Mouse (Mus musculus) liver, embryonic 14.5 days (tissue): ENCODE data around the gene Mtap. TPM values are rescaled to one million over a fixed set of nuclear protein-coding genes. Genes with fewer than 3 reads are reported as not detected.

Experiments
- ATAC-seq: fragments of 200-750 bp; cut with Nextera tagmentation; 2 replicates; pipeline ENCODE4 v1.8.0; 2017; ENCODE audit warnings: moderate number of reproducible peaks, mild to moderate bottlenecking, moderate library complexity; ENCODE audit not compliant: insufficient read depth
- DNase-seq, 3 experiments: peaks; one replicate each; pipeline ENCODE4 v3.0.0-alpha.2; 2012 to 2013; ENCODE audit warnings: low read depth in 3 of 3, low spot score in 3 of 3
- H3K27ac ChIP-seq: fragments of 300-500 bp; sonication (generic); 2 replicates; pipeline ENCODE4 v1.5.1; 2014; ENCODE audit warnings: moderate library complexity, mild to moderate bottlenecking, control low read depth, inconsistent platforms
- H3K27me3 ChIP-seq: fragments of 300-500 bp; sonication (generic); 2 replicates; pipeline ENCODE4 v1.6.1; 2014; ENCODE audit warnings: mild to moderate bottlenecking, low read length, moderate library complexity; ENCODE audit not compliant: control insufficient read depth, insufficient read depth
- H3K36me3 ChIP-seq: fragments of 300-500 bp; sonication (generic); replicated peaks from 2 replicates; pipeline ENCODE4 v1.6.1; 2014; ENCODE audit warnings: low read depth; ENCODE audit not compliant: control insufficient read depth, insufficient read depth
- H3K4me1 ChIP-seq, 2 experiments: fragments of 200-500 bp in 1 of 2; fragments of 300-500 bp in 1 of 2; sonication (generic) in 1 of 2; replicated peaks; 2 replicates each; pipeline ENCODE4 v1.6.1; 2012 to 2014; ENCODE audit warnings: antibody characterized with exemption in 1 of 2, inconsistent platforms in 1 of 2, low read length in 1 of 2; ENCODE audit not compliant: control insufficient read depth in 2 of 2, insufficient read depth in 2 of 2
- H3K4me2 ChIP-seq: fragments of 300-500 bp; sonication (generic); 2 replicates; pipeline ENCODE4 v1.6.1; 2014; ENCODE audit warnings: low read depth, mild to moderate bottlenecking, control low read depth, moderate library complexity
- H3K4me3 ChIP-seq, 2 experiments: fragments of 200-500 bp in 1 of 2; fragments of 300-500 bp in 1 of 2; sonication (generic) in 1 of 2; 2 replicates each; pipeline ENCODE4 v1.5.1; 2012 to 2014; ENCODE audit warnings: low read depth in 2 of 2, low read length in 2 of 2, mild to moderate bottlenecking in 2 of 2, control low read depth in 1 of 2, inconsistent platforms in 1 of 2, moderate library complexity in 1 of 2; ENCODE audit not compliant: insufficient read depth in 1 of 2
- H3K9ac ChIP-seq: fragments of 300-500 bp; sonication (generic); replicated peaks from 2 replicates; pipeline ENCODE4 v1.6.1; 2014; ENCODE audit warnings: mild to moderate bottlenecking, control low read depth, moderate library complexity
- H3K9me3 ChIP-seq: fragments of 300-500 bp; sonication (generic); 2 replicates; pipeline ENCODE4 v1.6.1; 2016; ENCODE audit warnings: low read length, mixed read lengths; ENCODE audit not compliant: control insufficient read depth
- CTCF ChIP-seq: IDR thresholded peaks from 2 replicates; pipeline ENCODE4 v1.5.1; 2016; ENCODE audit warnings: antibody characterized with exemption, low read depth, control low read depth
- EP300 ChIP-seq: IDR thresholded peaks from 2 replicates; pipeline ENCODE4 v1.6.1; 2016; ENCODE audit warnings: antibody characterized with exemption, low read depth
- WGBS: fragments of 180-500 bp; shearing (Covaris S2); extraction: QIAGEN DNeasy Blood & Tissue Kit; methylation state at CpG from one replicate; pipeline ENCODE4 v1.1.7; 2014; ENCODE audit not compliant: insufficient replicate concordance; 5-methylcytosine and 5-hydroxymethylcytosine counted together
- polyA plus RNA-seq, 2 experiments: library from polyadenylated mRNA; depleted of rRNA in 1 of 2; stranded (reverse) in 1 of 2; unstranded in 1 of 2; fragments of >200 nt; fragmentation: Nextera tagmentation in 1 of 2; extraction: Ambion mirVana in 1 of 2; gene quantifications; 2 replicates each; pipeline versions ENCODE4 v1.2.1 to v1.2.3; 2012 to 2014

Gene Mtap
- polyA plus RNA-seq, 2 experiments = 9.8 to 20.4 TPM

DNA sequence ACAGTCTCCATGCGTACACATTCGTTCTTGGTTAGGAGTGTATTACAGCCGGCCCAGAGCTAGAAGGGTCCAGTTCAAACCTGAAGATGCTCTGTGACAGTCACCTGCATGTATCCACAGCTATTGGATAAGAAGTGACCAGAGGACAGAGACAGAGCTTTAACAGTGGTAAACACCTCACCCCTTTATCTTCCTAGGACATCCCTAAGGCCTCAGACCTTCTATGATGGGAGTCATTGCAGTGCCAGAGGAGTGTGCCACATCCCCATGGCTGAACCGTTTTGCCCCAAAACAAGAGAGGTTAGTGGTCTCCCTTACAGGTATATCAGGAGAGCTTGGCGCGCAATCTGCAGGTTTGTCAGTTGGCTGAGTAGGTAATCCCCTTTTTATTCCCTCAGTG is 34.0 kb downstream of the Mtap start:
- no peaks in the 10 kb centered on the region for H3K4me1 ChIP-seq
- H3K4me3 ChIP-seq = no peak overlapping the region
- DNase-seq (no peak), ATAC-seq (no peak)
- H3K4me2 ChIP-seq = no peak overlapping the region
- peaks cover 14% of the 10 kb centered on the region for H3K36me3 ChIP-seq
- no peaks in the 10 kb centered on the region for H3K9me3 ChIP-seq
- TF ChIP-seq CTCF (no peak), EP300 (no peak)
- H3K27ac ChIP-seq = no peak overlapping the region
- 79% methylated on average over 6 of the region's 6 CpGs for WGBS
- H3K9ac ChIP-seq = no peak overlapping the region
- H3K27me3 ChIP-seq = no peaks in the 10 kb centered on the region

DNA sequence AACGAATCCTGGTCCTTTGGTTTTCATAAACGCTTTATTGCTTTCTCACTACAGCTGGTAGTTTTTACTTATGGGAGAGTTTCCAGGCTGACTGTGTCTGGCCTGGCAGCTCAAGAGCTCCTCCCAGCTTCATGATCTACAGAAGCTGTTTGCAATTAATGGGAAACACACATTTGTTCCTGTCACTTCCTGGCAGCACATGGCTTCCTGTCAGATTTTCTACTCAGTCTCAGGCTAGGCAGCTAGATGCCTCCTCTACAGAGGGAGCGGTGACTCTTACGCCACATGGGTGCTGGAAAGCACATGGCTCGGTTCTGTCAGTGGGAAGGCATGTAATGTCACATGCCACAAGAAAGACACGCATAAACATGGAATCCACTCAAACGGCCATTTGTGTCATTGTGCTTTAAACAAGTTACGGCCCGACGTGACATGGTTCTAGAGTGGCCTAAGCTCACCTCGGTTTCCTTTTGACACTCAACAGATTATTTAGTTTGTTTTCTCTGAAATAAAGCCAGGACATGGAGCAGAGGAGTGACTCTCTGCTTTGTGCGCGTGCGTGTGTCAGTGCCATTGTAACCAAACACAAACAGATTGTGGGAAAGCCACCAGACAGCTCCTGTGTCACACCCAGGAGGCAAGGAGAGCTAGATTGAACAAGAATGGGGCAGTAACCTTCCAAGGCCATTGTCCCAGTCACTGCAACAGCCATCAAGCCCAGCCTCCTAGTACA is 36.1 kb downstream of the Mtap start:
- Histone ChIP-seq H3K4me1 (no peaks in the 10 kb centered on the region), H3K4me2 (no peak overlapping the region), H3K9ac (no peak overlapping the region), H3K9me3 (no peaks in the 10 kb centered on the region), H3K36me3 (peaks cover 14% of the 10 kb centered on the region), H3K27me3 (no peaks in the 10 kb centered on the region), H3K4me3 (no peak overlapping the region), H3K27ac (no peak overlapping the region)
- ATAC-seq = no peak
- 77% methylated on average over 14 of the region's 14 CpGs for WGBS
- no peak for DNase-seq
- TF ChIP-seq CTCF (no peak), EP300 (no peak)

DNA sequence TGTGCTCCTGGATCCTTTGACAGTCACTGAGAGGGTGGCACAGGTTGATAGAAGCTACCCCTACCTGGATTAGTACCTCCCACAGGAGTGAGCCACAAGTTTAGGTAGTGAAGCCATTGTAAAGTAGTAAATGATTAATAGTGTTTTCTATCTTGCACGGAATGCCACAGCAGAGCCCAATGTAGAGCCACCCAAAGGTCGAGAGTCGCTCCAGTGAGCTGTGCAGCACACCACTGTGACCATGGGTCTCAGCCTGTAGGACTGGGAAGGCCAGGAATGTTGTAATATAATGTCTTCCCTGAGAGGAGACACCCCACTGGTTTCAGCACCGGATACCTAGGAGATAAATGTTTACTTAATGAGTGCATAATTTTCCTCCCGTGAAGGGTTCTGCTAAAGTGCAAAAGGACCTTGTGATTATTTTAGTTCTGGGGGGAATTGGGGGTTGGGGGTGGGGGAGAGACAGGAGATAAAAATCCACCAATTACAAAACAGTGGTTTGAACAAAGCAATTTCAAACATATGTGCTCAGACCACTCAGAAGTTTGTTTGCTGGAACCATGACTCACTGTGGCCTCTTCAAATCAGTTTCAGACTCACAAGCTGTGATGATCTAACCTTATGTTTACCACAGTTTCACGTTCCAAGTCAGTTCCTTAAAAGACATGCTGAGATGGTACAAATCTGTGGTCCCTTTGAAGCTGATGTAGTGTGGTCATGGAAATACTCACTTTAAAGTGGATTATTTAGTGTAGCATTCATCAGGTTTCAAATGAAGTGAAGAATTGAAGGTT is 40.8 kb downstream of the Mtap start:
- WGBS = 58% methylated on average over 6 of the region's 6 CpGs
- no peak overlapping the region for H3K9ac ChIP-seq
- no peak overlapping the region for H3K4me2 ChIP-seq
- H3K9me3 ChIP-seq = no peaks in the 10 kb centered on the region
- ATAC-seq = no peak
- H3K27me3 ChIP-seq = no peaks in the 10 kb centered on the region
- H3K4me3 ChIP-seq = no peak overlapping the region
- H3K27ac ChIP-seq = no peak overlapping the region
- no peak for TF ChIP-seq EP300
- no peak for TF ChIP-seq CTCF
- H3K4me1 ChIP-seq = no peaks in the 10 kb centered on the region
- DNase-seq = no peak
- H3K36me3 ChIP-seq = peaks cover 12% of the 10 kb centered on the region

DNA sequence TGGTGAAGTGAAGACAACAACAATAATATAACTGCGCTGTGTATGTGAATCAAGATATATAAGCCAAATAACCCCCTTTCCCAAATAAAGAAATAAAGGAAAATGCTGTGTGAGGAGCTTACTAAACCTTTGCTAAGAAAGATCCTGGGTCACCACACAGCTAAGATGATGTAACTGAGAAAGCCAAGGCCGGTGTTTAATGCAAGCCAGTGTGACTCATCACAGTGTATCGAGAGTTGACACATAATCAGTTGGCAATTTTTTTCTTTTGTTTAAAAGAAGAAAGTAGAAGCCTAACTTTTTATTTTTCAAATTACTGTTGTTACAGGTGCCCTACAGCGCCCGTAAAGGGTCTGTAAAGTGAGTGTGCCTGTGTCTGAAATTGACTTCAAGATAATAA is 43.2 kb downstream of the Mtap start:
- Histone ChIP-seq H3K36me3 (no peaks in the 10 kb centered on the region; the same call in none of the 2 replicates), H3K4me3 (no peak overlapping the region), H3K9ac (no peak overlapping the region), H3K4me2 (no peak overlapping the region), H3K4me1 (no peaks in the 10 kb centered on the region), H3K27ac (no peak overlapping the region), H3K9me3 (no peaks in the 10 kb centered on the region), H3K27me3 (no peaks in the 10 kb centered on the region)
- no peak for TF ChIP-seq CTCF
- no peak for TF ChIP-seq EP300
- WGBS = 80% methylated on average over 5 of the region's 5 CpGs
- DNase-seq (no peak), ATAC-seq (no peak)

DNA sequence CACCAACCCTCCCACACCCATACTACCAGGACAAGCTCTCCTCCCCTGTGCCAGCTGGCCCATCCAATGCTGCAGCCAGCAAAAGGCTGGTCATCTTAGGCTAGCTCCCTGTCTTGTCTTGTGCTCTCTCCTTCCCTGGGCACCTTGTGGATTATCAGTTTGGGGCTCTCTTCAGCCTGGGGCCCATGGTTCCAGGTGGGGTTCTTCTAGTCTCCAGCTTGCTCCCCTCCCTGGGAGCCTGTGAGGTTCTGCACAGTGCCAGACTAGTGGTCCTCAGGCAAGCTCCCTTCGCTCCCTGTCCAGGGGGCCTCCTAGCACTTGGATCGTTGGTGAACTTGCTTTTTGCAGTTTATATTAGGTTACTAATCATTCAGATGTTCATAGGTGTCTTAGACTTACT is 44.7 kb downstream of the Mtap start:
- Histone ChIP-seq H3K4me3 (no peak overlapping the region), H3K9ac (no peak overlapping the region), H3K36me3 (no peaks in the 10 kb centered on the region; the same call in none of the 2 replicates), H3K27me3 (no peaks in the 10 kb centered on the region), H3K4me2 (no peak overlapping the region), H3K27ac (no peak overlapping the region), H3K4me1 (no peaks in the 10 kb centered on the region), H3K9me3 (no peaks in the 10 kb centered on the region)
- no peak for DNase-seq
- ATAC-seq = no peak
- WGBS = 77% methylated on average over 2 of the region's 2 CpGs
- no peak for TF ChIP-seq EP300
- TF ChIP-seq CTCF = no peak
